Mouse (Mus musculus) bone marrow, adult 2 months (tissue): ENCODE data around the gene Olfr1124. TPM values are rescaled to one million over a fixed set of nuclear protein-coding genes. Genes with fewer than 3 reads are reported as not detected.
"Not testable (repeated sequence)": the region's sequence is repeated elsewhere in the genome, so short reads cannot be mapped to it uniquely, and the experiment has no call there.

Experiments
- H3K27ac ChIP-seq: fragments of 200-500 bp; 2 replicates; pipeline ENCODE4 v1.5.1; 2012; ENCODE audit warnings: low read depth, mild to moderate bottlenecking, control low read depth, inconsistent platforms, low read length; ENCODE audit not compliant: control insufficient read depth, poor library complexity, insufficient read depth
- H3K4me1 ChIP-seq: fragments of 200-500 bp; 2 replicates; pipeline ENCODE4 v1.6.1; 2011; ENCODE audit warnings: low read length; ENCODE audit not compliant: control insufficient read depth, insufficient read depth
- H3K4me3 ChIP-seq: fragments of 200-500 bp; replicated peaks from 2 replicates; pipeline ENCODE3; 2011; ENCODE audit warnings: mild to moderate bottlenecking, low read depth, low read length, control low read depth; ENCODE audit not compliant: control insufficient read depth
- CTCF ChIP-seq: fragments of 200-500 bp; IDR thresholded peaks from 2 replicates; pipeline ENCODE4 v1.5.1; 2011; ENCODE audit warnings: low read length, control low read depth; ENCODE audit not compliant: control insufficient read depth, insufficient read depth
- POLR2A ChIP-seq: fragments of 200-500 bp; IDR thresholded peaks from 2 replicates; pipeline ENCODE4 v1.6.1; 2011; ENCODE audit warnings: low read depth, mild to moderate bottlenecking, control low read depth, low read length, borderline replicate concordance; ENCODE audit not compliant: control insufficient read depth
- WGBS: fragments of 180-500 bp; shearing (Covaris S2); methylation state at CpG from one replicate; pipeline ENCODE4 v1.1.7; 2018; 5-methylcytosine and 5-hydroxymethylcytosine counted together
- polyA plus RNA-seq: library from polyadenylated mRNA; stranded (reverse); fragments of >200 nt; gene quantifications from 2 replicates; pipeline ENCODE4 v1.2.4, GENCODE M21; 2011; ENCODE audit warnings: low replicate concordance; ENCODE audit not compliant: missing spikeins, insufficient read depth, insufficient read length

Olfr1124 gene
- polyA plus RNA-seq = 0.79 and 1.2 TPM in 2 replicates

DNA sequence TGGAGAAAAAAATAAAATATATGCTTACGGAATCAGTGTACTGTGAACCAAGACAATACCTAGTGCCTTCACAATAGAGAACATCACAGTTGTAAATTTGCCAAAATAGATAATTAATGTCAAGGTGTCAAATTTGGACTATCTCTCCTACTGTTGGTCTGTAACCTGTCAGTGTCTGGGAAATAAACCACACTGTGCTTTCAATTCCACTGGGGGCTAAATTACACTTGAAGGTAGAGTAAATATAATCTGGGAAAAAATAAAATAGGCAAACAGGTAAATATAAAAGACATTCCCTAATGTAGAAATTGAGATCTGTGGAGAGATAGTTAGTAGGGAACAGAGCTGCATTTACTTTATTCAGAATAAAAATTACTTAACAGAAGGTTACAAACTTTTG, at the start of gene Olfr1124:
Gene Olfr1124 (plus strand): TSS at position 301 of the 400 bp plus-strand sequence.
- whole genome bisulfite sequencing = 80% methylated on average over 1 of the region's 1 CpGs
- TF ChIP-seq CTCF (no peak), POLR2A (no peak)
- no peaks in the 10 kb centered on the region for H3K4me1 ChIP-seq
- H3K4me3 ChIP-seq = no peak within 1 kb of the TSS
- H3K27ac ChIP-seq = no peak within 1 kb of the TSS

DNA sequence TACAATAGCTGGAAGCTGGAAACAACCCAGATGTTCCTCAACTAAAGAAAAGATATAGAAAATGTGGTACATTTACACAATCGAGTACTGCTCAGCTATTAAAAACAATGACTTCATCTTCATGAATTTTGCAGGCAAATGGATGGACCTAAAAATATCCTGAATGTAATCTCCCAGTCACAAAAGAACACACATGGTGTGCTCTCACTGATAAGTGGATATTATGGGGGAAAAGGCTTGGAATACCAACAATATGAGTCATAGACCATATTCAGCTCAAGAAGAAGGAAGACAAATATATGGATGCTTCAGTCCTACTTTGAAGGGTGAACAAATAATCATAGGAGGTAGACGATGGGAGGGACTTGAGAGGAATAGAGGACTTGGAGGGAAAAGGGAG, 46.1 kb upstream of the Olfr1124 start:
- no peaks in the 10 kb centered on the region for H3K4me1 ChIP-seq
- WGBS = 66% methylated on average over 2 of the region's 2 CpGs
- H3K4me3 ChIP-seq = no peak overlapping the region
- no peak overlapping the region for H3K27ac ChIP-seq
- TF ChIP-seq POLR2A (no peak), CTCF (no peak)

DNA sequence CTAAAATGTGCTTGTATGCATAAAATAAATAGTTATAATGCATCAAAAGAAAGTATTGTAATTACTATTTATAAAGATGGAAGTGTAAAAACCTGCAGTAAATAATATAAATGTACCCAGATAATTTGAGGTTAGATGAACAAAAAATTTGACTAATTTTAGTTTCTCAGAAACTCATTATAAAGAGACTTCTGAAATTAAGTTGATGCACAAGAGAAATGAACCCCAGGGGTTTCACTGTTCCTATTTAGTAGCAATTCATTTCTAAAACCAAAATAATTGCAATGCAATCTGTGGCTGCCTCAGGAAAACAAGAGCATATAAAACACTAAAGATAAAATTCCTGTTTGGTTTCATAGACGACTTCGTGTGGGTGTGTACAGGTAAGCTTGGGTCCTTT, 44.5 kb upstream of the Olfr1124 start, which contains the start of gene Olfr1122:
Gene Olfr1122 (plus strand): TSS at position 301 of the 400 bp plus-strand sequence.
- no peak for TF ChIP-seq CTCF
- TF ChIP-seq POLR2A = no peak
- Histone ChIP-seq H3K4me3 (no peak within 1 kb of the TSS), H3K27ac (no peak within 1 kb of the TSS), H3K4me1 (no peaks in the 10 kb centered on the region)
- WGBS = 75% methylated on average over 2 of the region's 2 CpGs

DNA sequence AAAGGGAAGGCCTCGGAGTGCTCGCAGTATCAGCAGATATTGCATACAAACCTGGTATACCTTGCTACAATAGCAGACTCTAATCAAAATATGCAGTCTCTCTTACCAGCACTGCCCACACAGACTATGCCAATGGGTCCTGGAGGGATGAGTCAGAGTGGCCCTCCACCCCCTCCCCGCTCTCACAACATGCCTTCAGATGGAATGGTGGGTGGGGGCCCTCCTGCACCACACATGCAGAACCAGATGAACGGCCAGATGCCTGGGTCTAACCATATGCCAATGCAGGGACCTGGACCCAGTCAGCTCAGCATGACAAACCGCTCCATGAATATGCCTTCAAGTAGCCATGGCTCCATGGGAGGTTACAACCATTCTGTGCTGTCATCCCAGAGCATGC, 36.5 kb upstream of the Olfr1124 start:
- H3K4me3 ChIP-seq, H3K4me1 ChIP-seq, H3K27ac ChIP-seq: not testable (repeated sequence)
- WGBS = 77% methylated on average over 5 of the region's 5 CpGs

DNA sequence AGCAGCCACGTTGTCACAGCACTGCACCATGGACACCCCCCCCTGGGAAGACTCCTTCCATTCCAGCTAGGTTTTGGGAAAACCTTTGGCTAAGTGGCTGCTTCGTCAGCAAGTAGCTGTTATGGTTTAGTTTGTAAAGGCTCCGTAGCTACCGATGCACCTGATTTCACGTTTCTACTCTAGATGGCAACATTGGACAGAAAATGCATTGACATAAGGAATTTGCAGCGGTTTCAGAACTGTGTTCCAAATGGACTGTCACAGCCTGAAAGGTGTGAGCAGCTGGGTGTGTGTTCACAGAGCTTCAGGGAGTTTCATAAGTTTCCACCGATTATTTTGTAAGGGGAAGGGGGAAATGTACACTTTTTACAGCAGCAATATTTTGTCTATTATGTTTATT, 35.4 kb upstream of the Olfr1124 start:
- not testable (repeated sequence) for H3K27ac ChIP-seq, H3K4me1 ChIP-seq
- 81% methylated on average over 7 of the region's 7 CpGs for WGBS

DNA sequence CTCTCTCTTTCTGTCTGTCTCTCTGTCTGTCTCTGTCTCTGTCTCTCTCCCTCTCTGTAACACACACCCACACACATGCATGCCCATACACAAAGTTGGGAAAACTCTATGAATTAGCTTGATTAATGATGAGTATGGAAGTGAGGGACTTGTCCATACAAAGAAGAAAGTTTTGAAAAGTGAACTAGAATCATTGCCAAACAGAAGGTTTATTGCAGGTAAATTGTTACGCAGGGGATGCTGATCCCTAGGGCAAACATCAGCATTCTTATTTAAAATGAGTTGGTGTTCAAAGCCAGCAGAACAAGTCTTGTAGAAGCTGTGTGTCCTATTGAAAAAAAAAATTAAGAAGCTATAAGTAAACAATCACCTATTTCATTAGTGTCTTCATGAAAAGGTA, 13.7 kb upstream of the Olfr1124 start, which contains the start of gene Olfr1123:
Gene Olfr1123 (plus strand): TSS at position 301 of the 400 bp plus-strand sequence.
- H3K4me3 ChIP-seq = no peak within 1 kb of the TSS
- no peak within 1 kb of the TSS for H3K27ac ChIP-seq
- 75% methylated on average over 1 of the region's 1 CpGs for WGBS
- TF ChIP-seq POLR2A (no peak), CTCF (no peak)
- H3K4me1 ChIP-seq = no peaks in the 10 kb centered on the region

More for the DNA sequence above, 35.4 kb upstream of the Olfr1124 start:
- not testable (repeated sequence) for H3K4me3 ChIP-seq

DNA sequence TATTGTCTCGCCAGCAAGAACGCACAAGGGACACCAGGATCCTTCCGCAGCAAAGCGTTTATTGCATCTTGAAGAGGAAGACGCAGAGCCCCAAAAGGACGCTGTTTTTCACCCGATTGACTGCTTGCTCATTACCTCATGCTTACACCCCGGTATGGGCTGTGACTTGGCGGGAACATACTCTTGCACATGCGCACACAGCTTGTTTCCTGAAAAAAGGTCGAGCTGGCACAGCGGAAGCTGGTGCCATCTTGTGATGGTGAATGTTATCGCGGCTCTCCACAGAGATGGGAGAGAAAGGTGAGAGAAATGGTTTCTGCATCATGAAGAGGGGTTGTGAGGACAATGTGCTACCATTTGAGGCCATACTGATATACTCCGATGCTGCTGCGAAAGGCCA, 7.7 kb downstream of the Olfr1124 start:
- TF ChIP-seq CTCF (no peak), POLR2A (no peak)
- H3K27ac ChIP-seq = no peak overlapping the region
- H3K4me1 ChIP-seq = no peaks in the 10 kb centered on the region
- 87% methylated on average over 16 of the region's 16 CpGs for WGBS
- H3K4me3 ChIP-seq = no peak overlapping the region

DNA sequence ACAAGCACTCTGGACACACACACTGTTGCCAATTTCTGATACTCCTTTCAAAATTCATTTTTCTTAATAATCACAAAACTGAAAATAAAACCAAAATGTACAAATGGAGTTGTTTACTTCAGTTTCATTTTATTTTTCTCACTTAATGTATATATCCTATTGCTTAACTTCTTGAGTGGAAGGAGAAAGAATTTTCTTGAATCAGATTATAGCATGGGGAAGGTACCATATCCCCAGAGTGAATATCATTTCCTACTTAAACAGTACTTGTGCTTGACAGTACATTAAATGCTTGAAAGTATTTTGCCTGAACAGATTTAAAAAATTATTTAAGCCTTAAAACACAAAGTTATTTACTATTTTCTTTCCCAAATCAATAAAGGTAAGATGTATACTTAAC, 23.6 kb downstream of the Olfr1124 start, which contains the start of gene Olfr1126:
Gene Olfr1126 (plus strand): TSS at position 301 of the 400 bp plus-strand sequence.
- TF ChIP-seq CTCF (no peak), POLR2A (no peak)
- Histone ChIP-seq H3K4me3 (no peak within 1 kb of the TSS), H3K27ac (no peak within 1 kb of the TSS), H3K4me1 (no peaks in the 10 kb centered on the region)

DNA sequence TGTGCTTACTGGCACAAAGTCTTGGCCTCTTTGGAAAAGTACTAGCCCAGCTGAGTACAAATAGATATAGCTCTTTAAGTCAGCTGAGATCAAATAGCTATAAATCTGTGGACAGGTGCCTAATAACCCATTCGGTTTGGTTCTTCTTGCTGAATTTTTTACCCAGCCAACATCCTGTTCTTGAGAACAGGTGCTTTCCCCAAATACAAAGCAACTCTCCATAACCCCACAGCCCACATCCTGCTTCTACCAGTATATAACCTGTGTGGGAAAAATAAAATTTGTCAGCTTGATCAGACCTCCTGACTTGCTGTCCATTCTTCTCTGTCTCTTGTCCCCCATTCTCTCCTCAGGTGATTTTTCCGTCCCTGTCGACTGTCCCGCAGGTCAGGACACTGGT, 31.7 kb downstream of the Olfr1124 start:
- WGBS = 65% methylated on average over 4 of the region's 4 CpGs
- Histone ChIP-seq H3K4me1 (no peaks in the 10 kb centered on the region), H3K27ac (no peak overlapping the region), H3K4me3 (no peak overlapping the region)
- TF ChIP-seq POLR2A (no peak), CTCF (no peak)
